Comparison of ENCODE assay signal across 34 mouse cellular contexts in the genomic region with DNA sequence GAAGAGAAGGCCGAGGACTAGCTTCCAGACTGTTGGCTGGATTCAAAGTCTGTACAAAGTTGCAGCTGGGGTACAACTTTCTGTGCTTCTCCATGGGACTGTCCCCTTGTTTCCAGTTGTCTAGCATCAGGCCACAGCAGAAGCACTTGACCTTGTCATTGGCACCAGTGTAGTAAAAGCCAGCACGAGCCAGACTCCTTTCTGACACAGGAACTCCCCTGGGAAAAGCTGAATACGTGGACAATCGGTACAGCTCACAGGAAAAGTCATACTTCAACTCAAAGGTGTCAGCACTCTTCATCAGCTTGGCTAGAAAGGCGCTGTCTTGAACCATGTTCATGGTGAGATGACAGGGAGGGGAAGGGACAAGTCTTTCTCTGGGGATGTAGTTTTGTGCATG.
"Had no signal": no experiment of that assay in that cellular context is flagged by ENCODE, and none has a peak within 500 bp of the region (broad histone marks: within the 10 kb centered on the region; RNA-seq: fewer than 3 reads in every experiment).

No protein-coding gene starts in this region.

- H3K4me2 ChIP-seq: heart, embryonic 12.5 days; heart, embryonic 13.5 days; heart, embryonic 15.5 days; hindbrain, embryonic 12.5 days; hindbrain, embryonic 13.5 days; hindbrain, embryonic 14.5 days; hindbrain, embryonic 15.5 days; intestine, embryonic 15.5 days; kidney, embryonic 15.5 days had no signal

- H3K9ac ChIP-seq: heart, embryonic 12.5 days; heart, embryonic 13.5 days; heart, embryonic 15.5 days; hindbrain, embryonic 12.5 days; hindbrain, embryonic 13.5 days; hindbrain, embryonic 14.5 days; hindbrain, embryonic 15.5 days; intestine, embryonic 15.5 days; kidney, embryonic 15.5 days had no signal

- ATAC-seq: hindbrain, embryonic 16.5 days; hindbrain, postnatal 0 days; inflammation-experienced regulatory T-cells, adult 6 months; intestine, embryonic 15.5 days; intestine, embryonic 16.5 days; intestine, postnatal 0 days had no signal

- H3K9me3 ChIP-seq: heart, embryonic 12.5 days; heart, embryonic 13.5 days; heart, embryonic 15.5 days; hindbrain, embryonic 10.5 days; hindbrain, embryonic 12.5 days; hindbrain, embryonic 13.5 days; hindbrain, embryonic 15.5 days; intestine, embryonic 15.5 days; kidney, embryonic 15.5 days had no signal

- H3K27me3 ChIP-seq: heart, embryonic 12.5 days; heart, embryonic 13.5 days; heart, embryonic 15.5 days; hindbrain, embryonic 12.5 days; hindbrain, embryonic 13.5 days; hindbrain, embryonic 15.5 days; intestine, embryonic 15.5 days; kidney, embryonic 15.5 days had no signal

- H3K27ac ChIP-seq: heart, embryonic 13.5 days; heart, embryonic 15.5 days; hindbrain, embryonic 10.5 days; hindbrain, embryonic 12.5 days; hindbrain, embryonic 13.5 days; hindbrain, embryonic 14.5 days; hindbrain, embryonic 15.5 days; hindbrain, postnatal 0 days; intestine, embryonic 15.5 days; kidney, embryonic 15.5 days; kidney, postnatal 0 days; layer of hippocampus, adult 2 months; left cerebral cortex, adult 2 months had no signal

- H3K4me3 ChIP-seq: heart, embryonic 12.5 days; heart, embryonic 13.5 days; heart, embryonic 15.5 days; hindbrain, embryonic 10.5 days; hindbrain, embryonic 12.5 days; hindbrain, embryonic 13.5 days; hindbrain, embryonic 15.5 days; intestine, embryonic 15.5 days; kidney, embryonic 15.5 days; layer of hippocampus, adult 2 months; left cerebral cortex, adult 2 months had no signal

- H3K4me1 ChIP-seq: heart, embryonic 12.5 days; heart, embryonic 13.5 days; heart, embryonic 15.5 days; hindbrain, embryonic 10.5 days; hindbrain, embryonic 12.5 days; hindbrain, embryonic 13.5 days; hindbrain, embryonic 15.5 days; intestine, embryonic 15.5 days; kidney, embryonic 15.5 days had no signal

- DNase-seq: heart, postnatal 10 days; heart, postnatal 14 days; heart, postnatal 36 days; heart, postnatal 4 days; kidney, adult 11 months; kidney, adult 18-20 months; kidney, adult 2 months; kidney, adult 8-10 months; kidney, adult 9 months; kidney, postnatal 10 days; kidney, postnatal 14 days; kidney, postnatal 25 days; kidney, postnatal 36 days; kidney, postnatal 4 days; layer of hippocampus, adult 9-11 months; layer of hippocampus, postnatal 36 days had no signal

- H3K36me3 ChIP-seq: heart, embryonic 15.5 days; hindbrain, embryonic 10.5 days; hindbrain, embryonic 12.5 days; hindbrain, embryonic 13.5 days; hindbrain, embryonic 15.5 days; intestine, embryonic 15.5 days; kidney, embryonic 15.5 days had no signal
